Mouse (Mus musculus) urinary bladder, postnatal 4 days (tissue): ENCODE results near the gene Cog5.

Experiments used
- DNase-seq, 2 experiments: peaks; one replicate each; pipeline ENCODE4 v3.0.0; 2021 to 2022; ENCODE audit warnings: low spot score in 2 of 2

Cog5 gene

DNA sequence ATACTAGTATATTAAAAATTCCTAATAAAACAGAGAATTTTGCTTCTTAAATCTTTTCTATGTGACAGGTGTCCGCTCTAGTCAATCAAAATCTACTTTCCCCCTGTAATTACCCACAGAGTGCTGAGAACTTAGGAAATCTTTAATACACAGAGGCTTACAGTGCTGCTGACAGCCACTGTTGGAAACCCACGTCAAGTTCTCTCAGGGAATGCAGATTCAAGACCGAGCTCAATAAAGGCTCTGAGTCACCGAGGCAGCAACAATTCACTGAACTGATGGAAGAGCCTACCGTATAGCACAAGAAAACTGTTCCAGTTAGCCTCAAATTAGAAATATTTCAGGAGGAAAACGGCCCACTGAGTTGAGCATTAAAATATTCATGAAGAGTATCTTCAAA, 329.1 kb downstream of the Cog5 start:
- no peak for DNase-seq

DNA sequence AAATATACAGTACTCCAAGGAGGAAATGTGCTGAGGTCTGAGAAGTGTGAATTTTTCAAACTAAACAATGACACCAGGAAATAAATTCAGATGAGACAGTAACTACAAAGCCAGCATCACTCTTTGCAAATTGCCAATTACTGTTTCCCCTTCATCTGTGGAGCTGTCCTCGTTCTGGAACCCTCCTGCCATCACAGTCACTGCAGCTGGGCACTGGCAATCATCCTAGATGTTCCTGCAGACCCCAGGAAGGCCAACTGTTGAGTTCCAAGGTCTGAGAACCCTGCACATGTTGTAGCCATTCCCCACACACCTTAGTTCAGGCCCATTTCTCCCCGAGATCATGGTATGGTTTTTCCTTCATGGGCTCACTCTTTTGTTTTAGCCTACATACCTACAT, 329.5 kb downstream of the Cog5 start:
- no peak for DNase-seq

DNA sequence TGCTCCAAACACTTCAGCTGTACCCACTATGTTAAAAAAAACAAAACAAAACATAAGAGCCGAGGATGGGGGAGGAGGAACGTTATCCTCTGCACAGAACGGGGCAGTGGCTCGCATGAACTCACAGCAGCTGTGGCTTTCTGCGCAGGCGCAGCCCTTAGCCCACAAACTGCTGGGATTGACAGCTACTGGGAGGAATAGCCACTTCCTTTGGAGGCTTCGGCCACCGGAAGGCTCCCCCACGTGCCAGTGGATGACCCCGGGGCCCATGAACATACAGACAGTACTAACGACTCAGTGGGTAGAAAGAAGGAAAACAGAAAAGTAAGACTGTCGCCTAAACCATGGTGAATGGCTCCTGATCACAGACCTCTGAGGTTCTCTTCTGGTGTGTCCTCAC, 330.0 kb downstream of the Cog5 start:
- DNase-seq = no peak

DNA sequence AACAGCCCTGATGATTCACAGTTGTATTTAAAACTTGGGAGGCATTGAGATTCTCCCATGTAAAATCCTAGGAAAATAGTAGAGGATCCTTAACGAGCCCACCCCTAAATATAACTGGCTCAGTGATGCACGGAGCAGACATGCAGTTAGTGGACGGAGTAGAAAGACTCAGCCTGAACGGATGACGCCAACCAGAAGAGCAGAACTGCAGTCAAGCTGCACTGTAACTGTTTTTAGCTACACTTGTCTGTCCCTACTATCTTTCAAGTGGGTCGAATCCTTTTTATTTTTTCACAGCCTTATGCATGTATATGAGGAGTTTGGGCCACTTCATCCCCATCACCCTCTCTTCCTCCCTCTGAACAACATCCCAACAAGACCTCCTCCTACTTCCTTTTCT, 331.1 kb downstream of the Cog5 start:
- no peak for DNase-seq

DNA sequence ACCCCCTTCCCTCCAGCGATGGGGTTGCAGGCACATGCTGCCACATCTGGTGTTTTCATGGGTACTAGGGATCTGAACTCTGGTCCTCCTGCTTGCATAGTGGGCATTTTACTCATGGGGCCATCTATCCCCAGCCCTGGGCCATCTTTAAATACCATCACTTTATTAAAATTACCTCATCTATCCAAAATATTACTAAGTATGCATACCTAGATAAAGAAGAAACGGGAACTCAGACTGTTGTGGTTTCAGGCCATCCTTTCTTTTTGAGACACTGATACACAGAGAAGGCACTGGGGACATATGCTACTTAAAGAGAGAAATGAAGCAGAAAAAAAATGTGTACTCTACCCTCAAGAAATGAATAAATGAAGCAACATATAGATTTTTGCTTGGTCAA, 331.8 kb downstream of the Cog5 start:
- no peak for DNase-seq
